Mouse (Mus musculus): Measurements from ENCODE around the gene Gm3250. TPM values are rescaled to one million over a fixed set of nuclear protein-coding genes. Genes with fewer than 3 reads are reported as not detected.
"Not testable (repeated sequence)": the region's sequence is repeated elsewhere in the genome, so short reads cannot be mapped to it uniquely, and the experiment has no call there.

Gm3250 gene
- polyA plus RNA-seq, 1 experiment from 2014 or later: not detected

GRCm38 (mm10) chr10:77788621-77789020 lies 6.3 kb upstream of the Gm3250 start:
- ATAC-seq (replicated peaks): no peak
- Histone ChIP-seq H3K9me3 (no peaks in the 10 kb centered on the region), H3K27ac (no peak overlapping the region), H3K4me1 (no peaks in the 10 kb centered on the region), H3K9ac (no peak overlapping the region), H3K4me2 (no peak overlapping the region), H3K27me3 (replicated peaks) (no peaks in the 10 kb centered on the region), H3K4me3 (no peak overlapping the region), H3K36me3 (replicated peaks) (no peaks in the 10 kb centered on the region)
- WGBS: 89% methylated on average over 2 of the region's 2 CpGs

GRCm38 (mm10) chr10:77787876-77788275 lies 5.5 kb upstream of the Gm3250 start, which contains the start of gene Gm7137:
Gene Gm7137 (minus strand): TSS chr10:77788200.
- not testable (repeated sequence) for ATAC-seq (replicated peaks); H3K4me2 ChIP-seq; H3K36me3 ChIP-seq (replicated peaks); H3K27me3 ChIP-seq (replicated peaks); H3K9me3 ChIP-seq; H3K4me1 ChIP-seq; H3K9ac ChIP-seq; H3K27ac ChIP-seq; H3K4me3 ChIP-seq
- 64% methylated on average over 1 of the region's 1 CpGs for WGBS

GRCm38 (mm10) chr10:77783396-77783795 lies 1.1 kb upstream of the Gm3250 start:
- H3K4me1 ChIP-seq; H3K27me3 ChIP-seq (replicated peaks); H3K36me3 ChIP-seq (replicated peaks); ATAC-seq (replicated peaks); H3K27ac ChIP-seq; H3K9me3 ChIP-seq; H3K4me3 ChIP-seq; H3K9ac ChIP-seq; H3K4me2 ChIP-seq: not testable (repeated sequence)
- WGBS: 86% methylated on average over 2 of the region's 3 CpGs

- H3K9ac ChIP-seq; H3K36me3 ChIP-seq (replicated peaks); H3K4me1 ChIP-seq; H3K9me3 ChIP-seq; ATAC-seq (replicated peaks); H3K27me3 ChIP-seq (replicated peaks); H3K27ac ChIP-seq; H3K4me3 ChIP-seq; H3K4me2 ChIP-seq: not testable (repeated sequence)
- WGBS: 62% methylated on average over 1 of the region's 1 CpGs
These were observed 5.5 kb downstream of the Gm3250 start, which contains the start of gene Gm7138 for GRCm38 (mm10) chr10:77776844-77777243. Gene Gm7138 (minus strand): TSS chr10:77776944.

- not testable (repeated sequence) for H3K36me3 ChIP-seq (replicated peaks); H3K9ac ChIP-seq; ATAC-seq (replicated peaks); H3K4me2 ChIP-seq; H3K4me3 ChIP-seq; H3K27me3 ChIP-seq (replicated peaks); H3K4me1 ChIP-seq; H3K9me3 ChIP-seq; H3K27ac ChIP-seq
- 100% methylated on average over 2 of the region's 3 CpGs for WGBS
These were observed 10.2 kb downstream of the Gm3250 start for GRCm38 (mm10) chr10:77772142-77772541.

- WGBS: 75% methylated on average over 1 of the region's 1 CpGs
- not testable (repeated sequence) for H3K4me2 ChIP-seq; H3K27ac ChIP-seq; H3K9ac ChIP-seq; H3K4me1 ChIP-seq; H3K4me3 ChIP-seq; H3K27me3 ChIP-seq (replicated peaks); H3K9me3 ChIP-seq; ATAC-seq (replicated peaks); H3K36me3 ChIP-seq (replicated peaks)
These were observed 11.1 kb downstream of the Gm3250 start, which contains the start of gene Gm3238 for GRCm38 (mm10) chr10:77771225-77771624. Gene Gm3238 (minus strand): TSS chr10:77771325.

GRCm38 (mm10) chr10:77769727-77770126 lies 12.6 kb downstream of the Gm3250 start:
- Histone ChIP-seq H3K36me3 (replicated peaks) (no peaks in the 10 kb centered on the region), H3K4me2 (no peak overlapping the region), H3K4me3 (no peak overlapping the region), H3K9ac (no peak overlapping the region), H3K9me3 (no peaks in the 10 kb centered on the region), H3K4me1 (no peaks in the 10 kb centered on the region), H3K27me3 (replicated peaks) (no peaks in the 10 kb centered on the region), H3K27ac (no peak overlapping the region)
- no peak for ATAC-seq (replicated peaks)
- 83% methylated on average over 1 of the region's 1 CpGs for WGBS

GRCm38 (mm10) chr10:77759582-77759981 lies 22.8 kb downstream of the Gm3250 start, which contains the start of gene Gm3233:
Gene Gm3233 (minus strand): TSS chr10:77759682.
- H3K27ac ChIP-seq; H3K36me3 ChIP-seq (replicated peaks); ATAC-seq (replicated peaks); H3K4me1 ChIP-seq; H3K4me3 ChIP-seq; H3K4me2 ChIP-seq; H3K9ac ChIP-seq; H3K27me3 ChIP-seq (replicated peaks); H3K9me3 ChIP-seq: not testable (repeated sequence)
- WGBS: 90% methylated on average over 1 of the region's 1 CpGs

- H3K27ac ChIP-seq: no peak overlapping the region
- no peak for ATAC-seq (replicated peaks)
These were observed 28.9 kb downstream of the Gm3250 start for GRCm38 (mm10) chr10:77753448-77753847.

GRCm38 (mm10) chr10:77752312-77752711 lies 30.0 kb downstream of the Gm3250 start:
- H3K9ac ChIP-seq; H3K9me3 ChIP-seq; H3K36me3 ChIP-seq (replicated peaks); ATAC-seq (replicated peaks); H3K4me2 ChIP-seq; H3K4me3 ChIP-seq; H3K27me3 ChIP-seq (replicated peaks); H3K27ac ChIP-seq; H3K4me1 ChIP-seq: not testable (repeated sequence)
- 62% methylated on average over 3 of the region's 3 CpGs for WGBS

More at GRCm38 (mm10) chr10:77753448-77753847, 28.9 kb downstream of the Gm3250 start:
- no peak overlapping the region for H3K9ac ChIP-seq
- H3K9me3 ChIP-seq: no peaks in the 10 kb centered on the region
- no peaks in the 10 kb centered on the region for H3K4me1 ChIP-seq
- no peak overlapping the region for H3K4me3 ChIP-seq
- no peaks in the 10 kb centered on the region for H3K36me3 ChIP-seq (replicated peaks)
- H3K4me2 ChIP-seq: no peak overlapping the region
- no peaks in the 10 kb centered on the region for H3K27me3 ChIP-seq (replicated peaks)

- not testable (repeated sequence) for H3K36me3 ChIP-seq (replicated peaks); H3K4me1 ChIP-seq; H3K27me3 ChIP-seq (replicated peaks); H3K4me3 ChIP-seq; H3K9me3 ChIP-seq; H3K27ac ChIP-seq; H3K9ac ChIP-seq; ATAC-seq (replicated peaks); H3K4me2 ChIP-seq
- WGBS: 71% methylated on average over 1 of the region's 1 CpGs
These were observed 31.1 kb downstream of the Gm3250 start, which contains the start of gene Gm9736 for GRCm38 (mm10) chr10:77751254-77751653. Gene Gm9736 (minus strand): TSS chr10:77751354.

GRCm38 (mm10) chr10:77750686-77751085 lies 31.7 kb downstream of the Gm3250 start:
- not testable (repeated sequence) for H3K36me3 ChIP-seq (replicated peaks); H3K9ac ChIP-seq; H3K27me3 ChIP-seq (replicated peaks); H3K4me1 ChIP-seq; ATAC-seq (replicated peaks); H3K4me3 ChIP-seq; H3K9me3 ChIP-seq; H3K4me2 ChIP-seq; H3K27ac ChIP-seq
- WGBS: 68% methylated on average over 1 of the region's 1 CpGs

- not testable (repeated sequence) for H3K4me3 ChIP-seq; H3K27me3 ChIP-seq (replicated peaks); H3K9ac ChIP-seq; H3K27ac ChIP-seq; H3K36me3 ChIP-seq (replicated peaks); H3K4me2 ChIP-seq; H3K4me1 ChIP-seq; ATAC-seq (replicated peaks); H3K9me3 ChIP-seq
- 52% methylated on average over 5 of the region's 5 CpGs for WGBS
These were observed 40.2 kb downstream of the Gm3250 start, which contains the start of gene Gm18596 for GRCm38 (mm10) chr10:77741924-77742688. Gene Gm18596 (minus strand): TSS chr10:77742638.
